Mouse (Mus musculus): Measurements from ENCODE around the gene Mb.

Gene Mb

GRCm38 (mm10) chr15:76994413-76994812 is 56.1 kb downstream of the Mb start:
- no peak for DNase-seq (ENCODE audit: extremely low read depth, insufficient read length, low spot score)

GRCm38 (mm10) chr15:76987542-76988094 is 62.9 kb downstream of the Mb start:
- DNase-seq (ENCODE audit: extremely low read depth, insufficient read length, low spot score) = no peak

- DNase-seq (ENCODE audit: extremely low read depth, insufficient read length, low spot score) = no peak
These were observed 63.3 kb downstream of the Mb start for GRCm38 (mm10) chr15:76987137-76987536.

- peak; percentile 9 for DNase-seq (ENCODE audit: extremely low read depth, insufficient read length, low spot score)
These were observed 67.7 kb downstream of the Mb start for GRCm38 (mm10) chr15:76982745-76983144.

GRCm38 (mm10) chr15:76979799-76980198 is 70.7 kb downstream of the Mb start:
- DNase-seq (ENCODE audit: extremely low read depth, insufficient read length, low spot score) = no peak

GRCm38 (mm10) chr15:76976619-76977018 is 73.9 kb downstream of the Mb start:
- DNase-seq (ENCODE audit: extremely low read depth, insufficient read length, low spot score) = no peak

GRCm38 (mm10) chr15:76973855-76974651 is 76.4 kb downstream of the Mb start:
- peak; percentile 11 for DNase-seq (ENCODE audit: extremely low read depth, insufficient read length, low spot score)

GRCm38 (mm10) chr15:76973272-76973854 is 77.1 kb downstream of the Mb start:
- DNase-seq (ENCODE audit: extremely low read depth, insufficient read length, low spot score) = no peak

GRCm38 (mm10) chr15:76972661-76973060 is 77.8 kb downstream of the Mb start:
- no peak for DNase-seq (ENCODE audit: extremely low read depth, insufficient read length, low spot score)

Data from 3134 (cell line).